Mouse (Mus musculus): ENCODE data around the gene Tbrg1. TPM values are rescaled to one million over a fixed set of nuclear protein-coding genes. Genes with fewer than 3 reads are reported as not detected.

Tbrg1 gene
- polyA plus RNA-seq (2016; fragmentation: Nextera tagmentation; extraction: Ambion mirVana), result 154 and 157 TPM in 2 replicates

DNA sequence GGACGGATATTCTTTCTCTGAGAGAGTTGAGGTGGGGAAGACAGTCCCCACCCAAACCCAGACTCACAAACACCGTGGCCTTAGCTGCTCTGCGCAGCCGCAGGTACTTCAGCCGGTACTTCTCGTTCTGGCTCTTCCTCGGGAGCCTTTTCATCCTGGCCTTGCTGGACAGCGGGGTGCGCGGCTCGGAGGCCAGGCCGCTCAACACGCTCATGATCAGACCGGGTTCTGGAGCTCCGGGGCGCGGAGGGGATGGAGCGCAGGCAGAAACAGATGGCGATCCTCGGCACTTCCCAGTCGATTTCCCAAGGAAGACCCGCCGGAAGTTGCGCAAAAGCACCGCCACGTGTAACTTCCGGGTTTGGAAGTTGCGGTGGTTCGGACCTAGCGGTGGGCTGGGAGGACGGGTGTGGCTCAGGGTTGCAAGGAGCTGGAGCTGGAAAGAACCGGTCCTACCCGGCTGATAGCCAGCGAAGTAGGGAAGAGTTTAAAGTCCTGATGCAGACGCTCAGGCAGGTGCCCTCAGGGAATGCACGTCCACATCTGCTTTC, at the start of gene Tbrg1:
Gene Tbrg1, minus strand, starts transcription at position 382 of the 551 bp plus-strand sequence.
- peaks cover 7% of the 10 kb centered on the region for H3K4me1 ChIP-seq
- WGBS, result under 1% methylated on average over 36 of the region's 36 CpGs
- H3K4me3 ChIP-seq, result peak within 1 kb of the TSS; percentile 71
- H3K4me2 ChIP-seq (replicated peaks), result peak within 1 kb of the TSS; percentile 80
- H3K36me3 ChIP-seq, result peaks cover 23% of the 10 kb centered on the region
- H3K27ac ChIP-seq, result peak within 1 kb of the TSS; percentile 83
- H3K9me3 ChIP-seq, result no peaks in the 10 kb centered on the region
- H3K27me3 ChIP-seq, result no peaks in the 10 kb centered on the region
- ATAC-seq (ENCODE audit: insufficient number of reproducible peaks, insufficient read depth, low FRiP score, low TSS enrichment), result peak; percentile 90
- peak within 1 kb of the TSS; percentile 76 for H3K9ac ChIP-seq

DNA sequence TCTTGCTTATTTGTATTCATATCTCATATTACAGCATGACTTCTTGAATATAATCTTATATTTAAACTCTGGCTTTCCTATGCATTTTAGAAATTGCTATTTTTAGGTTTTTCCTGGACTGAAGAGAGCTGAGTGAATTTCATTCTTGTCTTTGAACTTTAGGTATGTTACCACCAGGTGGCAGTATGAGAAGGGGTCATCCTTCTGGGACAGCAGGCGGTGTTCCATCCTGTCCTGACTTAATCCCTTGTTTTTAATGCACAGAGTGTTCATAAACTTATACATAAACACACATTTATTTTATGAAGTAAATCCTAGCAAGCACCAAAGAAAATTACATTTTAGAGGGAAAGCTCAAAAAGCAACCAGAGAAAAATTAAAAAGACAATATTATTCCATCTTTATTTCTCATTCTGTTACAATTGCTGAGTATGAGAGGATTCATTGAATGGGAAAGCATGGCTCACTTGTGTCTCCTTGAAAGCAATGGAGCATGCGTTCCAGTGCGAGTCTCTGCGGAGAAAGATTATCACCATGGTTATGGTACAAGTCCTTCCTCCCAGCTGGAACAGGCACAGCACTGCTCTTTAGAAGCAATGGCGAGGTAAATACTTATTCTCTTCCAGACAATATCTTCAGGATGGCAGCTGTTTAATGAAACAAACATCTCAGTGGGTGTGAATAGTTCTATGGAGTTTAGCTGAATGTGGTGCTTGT, 33.0 kb upstream of the Tbrg1 start:
- H3K9ac ChIP-seq, result no peak overlapping the region
- H3K4me1 ChIP-seq, result no peaks in the 10 kb centered on the region
- no peak overlapping the region for H3K4me3 ChIP-seq
- WGBS, result 54% methylated on average over 5 of the region's 5 CpGs
- H3K4me2 ChIP-seq (replicated peaks), result no peak overlapping the region
- no peaks in the 10 kb centered on the region for H3K36me3 ChIP-seq
- ATAC-seq (ENCODE audit: insufficient number of reproducible peaks, insufficient read depth, low FRiP score, low TSS enrichment), result no peak
- H3K9me3 ChIP-seq, result no peaks in the 10 kb centered on the region
- no peak overlapping the region for H3K27ac ChIP-seq
- no peaks in the 10 kb centered on the region for H3K27me3 ChIP-seq

DNA sequence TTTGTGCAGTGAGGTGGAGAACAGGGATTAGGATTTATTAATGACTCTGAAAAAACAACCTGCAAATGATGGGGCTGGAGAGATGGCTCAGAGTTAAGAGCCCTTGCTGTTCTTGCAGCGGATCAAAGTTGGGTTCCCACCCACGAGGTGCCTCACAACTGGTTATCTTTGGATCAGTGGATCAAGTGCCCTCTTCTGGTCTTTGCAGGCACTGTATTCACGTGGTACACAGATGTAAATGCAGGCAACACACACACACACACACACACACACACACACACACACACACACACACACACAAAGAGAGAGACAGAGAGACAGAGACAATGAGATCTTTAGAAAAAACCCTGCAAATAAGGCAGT, 30.8 kb upstream of the Tbrg1 start:
- H3K27me3 ChIP-seq, result no peaks in the 10 kb centered on the region
- H3K4me2 ChIP-seq (replicated peaks), result no peak overlapping the region
- no peaks in the 10 kb centered on the region for H3K9me3 ChIP-seq
- no peaks in the 10 kb centered on the region for H3K36me3 ChIP-seq
- H3K27ac ChIP-seq, result no peak overlapping the region
- WGBS, result 44% methylated on average over 3 of the region's 3 CpGs
- H3K4me3 ChIP-seq, result no peak overlapping the region
- H3K9ac ChIP-seq, result no peak overlapping the region
- H3K4me1 ChIP-seq, result no peaks in the 10 kb centered on the region
- ATAC-seq (ENCODE audit: insufficient number of reproducible peaks, insufficient read depth, low FRiP score, low TSS enrichment), result no peak

DNA sequence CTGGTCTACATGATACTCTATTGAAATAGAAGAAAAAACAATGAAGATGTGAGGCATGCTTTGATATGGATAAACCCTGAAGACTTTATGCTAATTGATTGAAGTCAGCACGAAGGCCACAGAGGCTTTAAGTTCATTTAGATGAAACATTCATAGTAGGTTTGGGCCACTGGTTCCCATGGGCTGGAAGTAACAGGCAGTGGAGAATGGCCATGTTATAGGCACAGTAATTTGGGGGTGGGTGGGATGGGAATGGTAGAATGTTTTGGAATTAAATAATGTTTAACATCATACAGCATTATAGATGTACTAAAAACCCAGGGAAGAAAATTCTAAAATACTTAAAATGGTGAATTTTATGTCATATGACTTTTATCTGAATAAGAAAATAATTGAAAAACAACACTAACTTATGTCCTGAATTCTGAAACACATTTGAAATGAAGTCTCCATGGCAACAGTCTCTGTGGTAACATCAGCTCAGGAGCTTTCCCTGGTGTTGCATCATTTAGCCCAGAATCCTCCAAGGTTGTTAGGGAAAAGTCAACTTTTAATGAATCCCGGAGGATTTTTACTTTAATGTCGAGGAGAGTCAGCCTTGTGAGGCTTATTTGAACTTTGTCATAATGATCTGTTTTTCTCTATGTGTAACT, 30.3 kb upstream of the Tbrg1 start:
- Histone ChIP-seq H3K27me3 (no peaks in the 10 kb centered on the region), H3K9me3 (no peaks in the 10 kb centered on the region), H3K4me1 (no peaks in the 10 kb centered on the region), H3K36me3 (no peaks in the 10 kb centered on the region), H3K27ac (no peak overlapping the region), H3K4me3 (no peak overlapping the region), H3K4me2 (replicated peaks) (no peak overlapping the region), H3K9ac (no peak overlapping the region)
- no peak for ATAC-seq (ENCODE audit: insufficient number of reproducible peaks, insufficient read depth, low FRiP score, low TSS enrichment)
- 73% methylated on average over 3 of the region's 3 CpGs for WGBS

DNA sequence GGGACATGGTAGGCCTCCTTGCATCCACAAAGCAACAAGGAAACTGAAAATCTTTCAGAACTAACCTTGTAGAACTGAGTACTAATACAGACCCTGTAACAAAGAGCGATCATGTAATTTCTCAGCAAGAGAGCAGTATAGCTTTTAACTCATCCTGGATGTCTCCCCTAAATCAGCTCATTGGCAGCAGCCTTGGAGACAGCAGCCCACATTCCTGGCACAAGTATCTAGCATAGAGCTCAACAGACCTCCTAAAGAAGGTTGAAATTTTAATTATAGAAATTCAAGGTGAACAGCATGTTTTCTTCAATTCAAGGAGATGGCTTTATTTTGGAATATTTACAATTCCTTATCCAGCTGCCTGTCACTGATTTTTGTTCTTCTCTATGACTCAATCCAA, 24.0 kb upstream of the Tbrg1 start:
- H3K27me3 ChIP-seq, result no peaks in the 10 kb centered on the region
- H3K9me3 ChIP-seq, result no peaks in the 10 kb centered on the region
- no peak overlapping the region for H3K4me3 ChIP-seq
- no peak overlapping the region for H3K27ac ChIP-seq
- H3K9ac ChIP-seq, result no peak overlapping the region
- no peaks in the 10 kb centered on the region for H3K36me3 ChIP-seq
- ATAC-seq (ENCODE audit: insufficient number of reproducible peaks, insufficient read depth, low FRiP score, low TSS enrichment), result no peak
- WGBS, result 90% methylated on average over 1 of the region's 1 CpGs
- no peaks in the 10 kb centered on the region for H3K4me1 ChIP-seq
- H3K4me2 ChIP-seq (replicated peaks), result no peak overlapping the region

DNA sequence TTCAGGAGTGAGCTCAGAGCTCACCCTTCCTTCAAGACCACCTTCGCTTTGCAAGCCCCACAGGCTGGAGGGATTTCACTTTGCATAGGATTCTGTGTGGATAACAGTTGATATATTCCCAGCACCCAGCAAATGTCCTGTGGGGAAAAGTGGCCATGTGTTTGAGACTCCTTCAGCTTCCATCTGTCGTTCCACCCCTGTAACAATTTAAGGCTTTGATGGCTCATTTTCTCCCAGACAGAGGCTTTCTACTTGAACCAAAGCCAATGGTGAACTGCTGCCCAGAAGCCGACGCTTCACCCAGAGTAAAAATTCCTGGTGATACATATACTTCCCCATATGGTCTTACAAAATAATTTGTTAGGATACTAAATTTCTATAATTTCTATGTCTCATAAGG, 18.2 kb upstream of the Tbrg1 start:
- WGBS, result 80% methylated on average over 4 of the region's 4 CpGs
- ATAC-seq (ENCODE audit: insufficient number of reproducible peaks, insufficient read depth, low FRiP score, low TSS enrichment), result no peak
- H3K27ac ChIP-seq, result no peak overlapping the region

DNA sequence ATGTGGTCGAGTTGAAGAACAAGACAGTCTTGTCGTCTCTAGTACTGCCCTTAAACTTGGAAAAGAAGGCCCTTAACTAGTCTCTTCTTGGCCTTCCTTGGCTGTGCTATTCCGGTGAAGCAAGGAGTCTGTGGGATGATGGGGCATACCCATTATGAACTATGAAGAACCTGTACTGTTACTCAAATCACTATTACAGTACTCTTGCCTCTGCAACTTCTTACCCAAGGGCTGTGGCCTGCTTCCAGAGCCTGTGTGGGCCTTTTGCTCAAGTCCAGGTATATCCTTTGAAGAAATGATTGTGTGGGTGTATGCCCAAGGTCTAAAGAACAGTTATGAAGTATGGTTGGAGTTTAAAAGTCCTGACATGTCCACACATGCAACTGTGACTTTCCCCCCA, 13.1 kb upstream of the Tbrg1 start:
- no peak overlapping the region for H3K4me3 ChIP-seq
- H3K27me3 ChIP-seq, result no peaks in the 10 kb centered on the region
- no peaks in the 10 kb centered on the region for H3K9me3 ChIP-seq
- H3K4me2 ChIP-seq (replicated peaks), result no peak overlapping the region
- WGBS, result 94% methylated on average over 3 of the region's 3 CpGs
- no peak overlapping the region for H3K9ac ChIP-seq
- ATAC-seq (ENCODE audit: insufficient number of reproducible peaks, insufficient read depth, low FRiP score, low TSS enrichment), result no peak
- H3K4me1 ChIP-seq, result no peaks in the 10 kb centered on the region
- no peak overlapping the region; the same call in 1 of the 2 replicates for H3K27ac ChIP-seq
- H3K36me3 ChIP-seq, result no peaks in the 10 kb centered on the region

More for the DNA sequence above, 18.2 kb upstream of the Tbrg1 start:
- no peak overlapping the region for H3K4me2 ChIP-seq (replicated peaks)
- no peaks in the 10 kb centered on the region for H3K9me3 ChIP-seq
- H3K9ac ChIP-seq, result no peak overlapping the region
- no peaks in the 10 kb centered on the region for H3K4me1 ChIP-seq
- H3K4me3 ChIP-seq, result no peak overlapping the region
- H3K27me3 ChIP-seq, result no peaks in the 10 kb centered on the region
- H3K36me3 ChIP-seq, result no peaks in the 10 kb centered on the region

DNA sequence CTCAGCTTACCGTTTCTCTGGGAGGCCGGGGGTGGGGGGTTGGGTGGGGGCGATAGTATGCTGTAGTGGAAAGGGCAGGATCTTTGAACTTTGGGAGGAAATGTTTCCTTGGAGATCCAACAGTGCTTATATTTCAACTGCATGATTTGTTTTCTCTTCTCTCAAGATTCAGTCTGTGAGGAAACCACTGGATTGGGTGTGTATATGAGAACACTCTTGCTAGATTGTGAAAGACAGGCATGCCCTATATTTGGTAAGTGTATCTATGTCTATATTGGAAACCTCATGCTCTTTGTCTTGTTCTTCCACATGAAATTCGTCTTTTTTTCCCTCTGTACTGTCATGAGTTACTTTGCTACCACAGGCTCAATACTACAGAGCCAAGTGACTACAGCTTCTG, 12.6 kb upstream of the Tbrg1 start:
- WGBS, result 55% methylated on average over 4 of the region's 4 CpGs
- ATAC-seq (ENCODE audit: insufficient number of reproducible peaks, insufficient read depth, low FRiP score, low TSS enrichment), result no peak

DNA sequence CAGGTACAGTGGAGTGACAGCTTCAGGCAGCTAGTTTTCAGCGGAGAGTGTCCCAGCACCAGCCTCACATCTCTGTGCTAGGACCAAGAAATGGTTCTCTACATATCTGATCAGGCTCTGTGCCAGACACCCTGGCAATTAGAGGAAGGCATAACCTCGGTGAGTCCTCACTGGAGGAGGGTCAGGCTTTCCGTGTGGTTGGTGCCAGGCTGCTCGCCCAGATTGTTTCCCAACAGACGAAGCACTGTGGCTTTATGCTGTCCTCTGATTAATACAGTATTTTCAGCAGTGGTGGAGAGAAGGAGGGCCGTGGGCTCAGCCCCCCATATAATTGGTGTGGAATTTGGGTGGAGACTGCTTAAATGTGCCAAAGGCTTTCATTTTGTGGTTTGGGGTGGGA, 12.0 kb upstream of the Tbrg1 start, which contains the start of gene Panx3:
Gene Panx3, minus strand, starts transcription at position 121 of the 400 bp plus-strand sequence.
- ATAC-seq (ENCODE audit: insufficient number of reproducible peaks, insufficient read depth, low FRiP score, low TSS enrichment), result no peak
- H3K36me3 ChIP-seq, result no peaks in the 10 kb centered on the region
- 57% methylated on average over 6 of the region's 6 CpGs for WGBS
- H3K9ac ChIP-seq, result no peak within 1 kb of the TSS
- no peak within 1 kb of the TSS for H3K4me2 ChIP-seq (replicated peaks)
- no peaks in the 10 kb centered on the region for H3K27me3 ChIP-seq
- H3K9me3 ChIP-seq, result no peaks in the 10 kb centered on the region
- H3K4me1 ChIP-seq, result no peaks in the 10 kb centered on the region
- peak within 1 kb of the TSS; percentile 11; the same call in 1 of the 2 replicates for H3K27ac ChIP-seq
- no peak within 1 kb of the TSS for H3K4me3 ChIP-seq

More for the DNA sequence above, 12.6 kb upstream of the Tbrg1 start:
- no peaks in the 10 kb centered on the region for H3K9me3 ChIP-seq
- no peak overlapping the region for H3K4me2 ChIP-seq (replicated peaks)
- no peaks in the 10 kb centered on the region for H3K27me3 ChIP-seq
- 0 out of 2 replicates have a peak overlapping the region, but pooled peaks have one; percentile 11 for H3K27ac ChIP-seq
- no peak overlapping the region for H3K9ac ChIP-seq
- H3K4me1 ChIP-seq, result no peaks in the 10 kb centered on the region
- H3K4me3 ChIP-seq, result no peak overlapping the region
- H3K36me3 ChIP-seq, result no peaks in the 10 kb centered on the region

DNA sequence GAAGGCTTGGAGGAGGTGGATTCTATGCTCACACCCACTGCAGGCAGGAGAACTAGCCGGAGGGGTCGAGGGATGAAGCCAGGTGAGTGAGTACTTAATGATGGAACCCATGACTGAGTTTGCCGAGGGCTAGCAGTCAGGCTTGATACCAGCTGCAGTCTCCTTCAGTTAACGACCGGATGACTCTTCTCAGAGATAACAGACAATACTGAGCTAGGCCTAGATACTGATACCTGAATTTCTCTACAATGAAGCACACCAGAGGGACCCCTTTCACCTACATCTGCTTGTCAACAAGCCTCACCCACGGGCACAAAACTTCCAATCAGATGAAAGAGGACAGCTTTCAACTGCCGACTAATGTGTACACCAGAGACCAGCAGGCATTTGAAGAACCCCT, 8.9 kb upstream of the Tbrg1 start:
- H3K4me2 ChIP-seq (replicated peaks), result no peak overlapping the region
- H3K9ac ChIP-seq, result no peak overlapping the region
- no peaks in the 10 kb centered on the region for H3K27me3 ChIP-seq
- H3K9me3 ChIP-seq, result no peaks in the 10 kb centered on the region
- 81% methylated on average over 7 of the region's 7 CpGs for WGBS
- H3K36me3 ChIP-seq, result no peaks in the 10 kb centered on the region
- H3K4me3 ChIP-seq, result no peak overlapping the region
- ATAC-seq (ENCODE audit: insufficient number of reproducible peaks, insufficient read depth, low FRiP score, low TSS enrichment), result no peak
- H3K27ac ChIP-seq, result no peak overlapping the region
- H3K4me1 ChIP-seq, result no peaks in the 10 kb centered on the region

DNA sequence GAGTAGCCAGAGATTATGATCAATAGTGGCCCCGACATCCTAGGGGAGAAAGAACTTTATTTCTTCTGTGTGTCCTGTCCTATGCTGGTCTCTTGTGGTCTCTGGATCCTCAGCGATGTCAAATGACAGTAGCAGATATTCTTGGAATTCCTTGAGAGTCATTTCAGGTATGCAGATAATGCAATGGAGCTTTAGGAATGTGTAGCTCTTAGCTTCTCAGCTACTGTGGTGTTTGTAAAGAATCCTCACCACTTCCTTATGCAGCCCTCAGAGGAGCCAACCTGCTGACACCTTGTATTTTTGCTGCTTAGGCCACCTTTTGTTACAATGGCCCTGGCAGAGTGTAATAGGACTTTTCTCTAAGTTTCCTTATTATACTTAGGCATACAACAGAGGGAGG, 7.5 kb upstream of the Tbrg1 start:
- ATAC-seq (ENCODE audit: insufficient number of reproducible peaks, insufficient read depth, low FRiP score, low TSS enrichment), result no peak
- no peaks in the 10 kb centered on the region for H3K27me3 ChIP-seq
- no peaks in the 10 kb centered on the region for H3K4me1 ChIP-seq

DNA sequence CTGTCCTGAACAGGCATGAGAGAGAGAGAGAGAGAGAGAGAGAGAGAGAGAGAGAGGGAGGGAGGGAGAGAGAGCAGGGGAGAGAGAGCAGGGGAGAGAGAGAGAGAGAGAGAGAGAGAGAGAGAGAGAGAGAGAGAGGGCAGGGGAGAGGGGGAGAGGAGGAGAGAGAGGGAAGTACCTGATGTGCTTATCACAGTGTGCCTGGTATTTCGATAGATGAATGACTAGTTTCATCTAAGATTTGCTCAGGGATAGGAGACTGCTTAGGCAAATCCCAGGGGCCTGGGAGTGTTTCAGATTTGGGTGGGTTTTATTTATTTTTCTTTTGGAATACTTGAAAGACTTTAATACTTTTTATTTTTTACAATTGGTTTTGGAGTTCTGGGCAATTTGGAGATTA, 6.1 kb upstream of the Tbrg1 start:
- no peaks in the 10 kb centered on the region for H3K27me3 ChIP-seq
- WGBS, result 79% methylated on average over 1 of the region's 1 CpGs
- no peak overlapping the region for H3K4me3 ChIP-seq
- no peak overlapping the region for H3K4me2 ChIP-seq (replicated peaks)
- ATAC-seq (ENCODE audit: insufficient number of reproducible peaks, insufficient read depth, low FRiP score, low TSS enrichment), result no peak
- H3K9ac ChIP-seq, result no peak overlapping the region
- H3K9me3 ChIP-seq, result no peaks in the 10 kb centered on the region
- no peaks in the 10 kb centered on the region for H3K36me3 ChIP-seq
- no peak overlapping the region for H3K27ac ChIP-seq
- no peaks in the 10 kb centered on the region for H3K4me1 ChIP-seq

More for the DNA sequence above, 7.5 kb upstream of the Tbrg1 start:
- Histone ChIP-seq H3K27ac (no peak overlapping the region), H3K9ac (no peak overlapping the region), H3K9me3 (no peaks in the 10 kb centered on the region), H3K4me3 (no peak overlapping the region), H3K4me2 (replicated peaks) (no peak overlapping the region), H3K36me3 (no peaks in the 10 kb centered on the region)
- WGBS, result 71% methylated on average over 2 of the region's 2 CpGs

Data from embryonic facial prominence, embryonic 12.5 days (tissue).